Mouse (Mus musculus) CH12.LX (cell line): ENCODE measurements at regions not wholly inside any gene's neighbourhood (a gene's known extent, or its start where the extent isn't known, plus 50 kb on each side); places are given as distances from the start of the nearest gene placed in this dataset.

Experiments
- DNase-seq: peaks from one replicate; pipeline ENCODE4 v3.0.0-alpha.2; 2013; ENCODE audit errors: extremely low read depth
- H3K27ac ChIP-seq: 2 replicates; pipeline ENCODE4 v1.5.1; 2012; ENCODE audit warnings: low read depth, mild to moderate bottlenecking, control low read depth, moderate library complexity; ENCODE audit not compliant: insufficient read depth
- H3K27me3 ChIP-seq: replicated peaks from 2 replicates; pipeline ENCODE3; 2012; ENCODE audit warnings: inconsistent platforms
- H3K36me3 ChIP-seq, 2 experiments: replicated peaks in 1 of 2; 2 replicates each; pipeline versions ENCODE3 to v1.6.1; 2012; ENCODE audit warnings: inconsistent platforms in 1 of 2, low read length in 1 of 2, mild to moderate bottlenecking in 1 of 2, mixed read lengths in 1 of 2, moderate library complexity in 1 of 2; ENCODE audit not compliant: control insufficient read depth in 1 of 2, insufficient read depth in 1 of 2
- H3K4me1 ChIP-seq, 2 experiments: 2 replicates each; pipeline ENCODE4 v1.6.1; 2012; ENCODE audit warnings: inconsistent platforms in 1 of 2, moderate library complexity in 1 of 2; ENCODE audit not compliant: insufficient read depth in 2 of 2, control insufficient read depth in 1 of 2
- H3K4me2 ChIP-seq: 2 replicates; pipeline ENCODE4 v1.6.1; 2012; ENCODE audit warnings: low read depth, mild to moderate bottlenecking, control low read depth; ENCODE audit not compliant: poor library complexity, insufficient read depth, severe bottlenecking
- H3K4me3 ChIP-seq, 3 experiments: fragments of 150-350 bp in 1 of 3; sonication (generic) in 1 of 3; replicated peaks in 1 of 3; 2 replicates each; pipeline versions ENCODE3 to v1.5.1; 2011 to 2012; ENCODE audit warnings: low read depth in 2 of 3, low read length in 2 of 3, mild to moderate bottlenecking in 2 of 3, moderate library complexity in 2 of 3, control low read depth in 1 of 3, improper control_type of control experiment in 1 of 3, inconsistent platforms in 1 of 3, mixed read lengths in 1 of 3; ENCODE audit not compliant: poor library complexity in 1 of 3
- H3K79me2 ChIP-seq: replicated peaks from 2 replicates; pipeline ENCODE4 v1.6.1; 2012; ENCODE audit warnings: mild to moderate bottlenecking, moderate library complexity; ENCODE audit not compliant: control insufficient read depth, poor library complexity, insufficient read depth, severe bottlenecking; ENCODE audit errors: extremely low read depth
- H3K9ac ChIP-seq: 2 replicates; pipeline ENCODE4 v1.6.1; 2012; ENCODE audit warnings: low read depth, mild to moderate bottlenecking, control low read depth, moderate library complexity; ENCODE audit not compliant: insufficient read depth
- H3K9me3 ChIP-seq: replicated peaks from 2 replicates; pipeline ENCODE3; 2012; ENCODE audit warnings: low read length, inconsistent platforms, mixed read lengths
- CHD2 ChIP-seq: IDR thresholded peaks from 2 replicates; pipeline ENCODE4 v1.6.1; 2011; ENCODE audit warnings: low read length, improper control_type of control experiment
- CTCF ChIP-seq, 2 experiments: IDR thresholded peaks in 1 of 2; conservative IDR thresholded peaks in 1 of 2; 2 replicates each; pipeline ENCODE4 v1.5.1; 2011 to 2012; ENCODE audit warnings: low read depth in 2 of 2, low read length in 2 of 2, improper control_type of control experiment in 1 of 2, inconsistent platforms in 1 of 2, mild to moderate bottlenecking in 1 of 2, moderate library complexity in 1 of 2
- E2F4 ChIP-seq: IDR thresholded peaks from 2 replicates; pipeline ENCODE4 v1.6.1; 2011; ENCODE audit warnings: low read depth, low read length, improper control_type of control experiment; ENCODE audit not compliant: insufficient replicate concordance
- ELF1 ChIP-seq: IDR thresholded peaks from 2 replicates; pipeline ENCODE4 v1.6.1; 2014; ENCODE audit warnings: low read depth, mild to moderate bottlenecking, inconsistent platforms, low read length, improper control_type of control experiment
- EP300 ChIP-seq: IDR thresholded peaks from 2 replicates; pipeline ENCODE4 v1.6.1; 2011; ENCODE audit warnings: low read length, improper control_type of control experiment
- ETS1 ChIP-seq: conservative IDR thresholded peaks from 2 replicates; pipeline ENCODE4 v1.6.1; 2012; ENCODE audit warnings: low read depth, mild to moderate bottlenecking, inconsistent platforms, low read length, improper control_type of control experiment, moderate library complexity
- GABPA ChIP-seq: IDR thresholded peaks from 2 replicates; pipeline ENCODE4 v1.6.1; 2012; ENCODE audit warnings: low read depth, low read length, improper control_type of control experiment, inconsistent platforms; ENCODE audit not compliant: insufficient replicate concordance
- HCFC1 ChIP-seq: IDR thresholded peaks from 2 replicates; pipeline ENCODE4 v1.6.1; 2012; ENCODE audit warnings: low read depth, mild to moderate bottlenecking, inconsistent platforms, low read length, improper control_type of control experiment
- IRF4 ChIP-seq: IDR thresholded peaks from 2 replicates; pipeline ENCODE4 v1.6.1; 2014; ENCODE audit warnings: low read depth, mild to moderate bottlenecking, inconsistent platforms, low read length, improper control_type of control experiment
- JUN ChIP-seq: IDR thresholded peaks from 2 replicates; pipeline ENCODE4 v1.6.1; 2011; ENCODE audit warnings: low read depth, mild to moderate bottlenecking, low read length, improper control_type of control experiment, moderate library complexity; ENCODE audit not compliant: insufficient read depth
- JUND ChIP-seq: conservative IDR thresholded peaks from 2 replicates; pipeline ENCODE4 v1.6.1; 2011; ENCODE audit warnings: low read depth, low read length, improper control_type of control experiment
- MAFK ChIP-seq: IDR thresholded peaks from 2 replicates; pipeline ENCODE4 v1.6.1; 2011; ENCODE audit warnings: low read length, improper control_type of control experiment; ENCODE audit not compliant: insufficient replicate concordance
- MAZ ChIP-seq: IDR thresholded peaks from 2 replicates; pipeline ENCODE4 v1.6.1; 2012; ENCODE audit warnings: low read depth, mild to moderate bottlenecking, inconsistent platforms, low read length, improper control_type of control experiment, moderate library complexity
- MEF2A ChIP-seq: IDR thresholded peaks from 2 replicates; pipeline ENCODE4 v1.6.1; 2014; ENCODE audit warnings: low read depth, mild to moderate bottlenecking, inconsistent platforms, low read length, improper control_type of control experiment, borderline replicate concordance
- MYC ChIP-seq: IDR thresholded peaks from 2 replicates; pipeline ENCODE4 v1.6.1; 2011; ENCODE audit warnings: low read depth, mild to moderate bottlenecking, improper control_type of control experiment, low read length
- NELFE ChIP-seq: IDR thresholded peaks from 2 replicates; pipeline ENCODE4 v1.6.1; 2011; ENCODE audit warnings: low read depth, low read length, improper control_type of control experiment
- NRF1 ChIP-seq: IDR thresholded peaks from 2 replicates; pipeline ENCODE4 v1.6.1; 2014; ENCODE audit warnings: low read depth, mild to moderate bottlenecking, inconsistent platforms, low read length, improper control_type of control experiment, moderate library complexity
- PAX5 ChIP-seq: IDR thresholded peaks from 2 replicates; pipeline ENCODE4 v1.6.1; 2012; ENCODE audit warnings: low read length, inconsistent platforms, mixed read lengths
- POLR2A ChIP-seq: IDR thresholded peaks from 2 replicates; pipeline ENCODE4 v1.6.1; 2011; ENCODE audit warnings: low read depth, mild to moderate bottlenecking, improper control_type of control experiment, low read length
- POLR2AphosphoS2 ChIP-seq: IDR thresholded peaks from 2 replicates; pipeline ENCODE4 v1.6.1; 2011; ENCODE audit warnings: low read depth, low read length, improper control_type of control experiment
- RAD21 ChIP-seq: IDR thresholded peaks from 2 replicates; pipeline ENCODE4 v1.6.1; 2011; ENCODE audit warnings: low read depth, mild to moderate bottlenecking, low read length, improper control_type of control experiment, moderate library complexity
- SIN3A ChIP-seq: IDR thresholded peaks from 2 replicates; pipeline ENCODE4 v1.6.1; 2012; ENCODE audit warnings: low read length, improper control_type of control experiment, inconsistent platforms
- SMC3 ChIP-seq: IDR thresholded peaks from 2 replicates; pipeline ENCODE4 v1.6.1; 2011; ENCODE audit warnings: low read depth, low read length, improper control_type of control experiment
- TCF12 ChIP-seq: IDR thresholded peaks from 2 replicates; pipeline ENCODE4 v1.6.1; 2014; ENCODE audit warnings: low read depth, mild to moderate bottlenecking, inconsistent platforms, low read length, improper control_type of control experiment
- UBTF ChIP-seq: IDR thresholded peaks from 2 replicates; pipeline ENCODE4 v1.6.1; 2012; ENCODE audit warnings: low read depth, mild to moderate bottlenecking, inconsistent platforms, low read length, improper control_type of control experiment, moderate library complexity
- ZC3H11A ChIP-seq: IDR thresholded peaks from 2 replicates; pipeline ENCODE4 v1.6.1; 2012; ENCODE audit warnings: low read depth, mild to moderate bottlenecking, inconsistent platforms, low read length, improper control_type of control experiment
- ZNF384 ChIP-seq: IDR thresholded peaks from 2 replicates; pipeline ENCODE4 v1.6.1; 2012; ENCODE audit warnings: low read depth, low read length, improper control_type of control experiment, inconsistent platforms
- dilution Hi-C: fragments of 300-500 bp; cut with MboI; formaldehyde crosslinking; loops from 2 replicates; pipeline ENCODE4 v1.14.3; 2020; ENCODE audit warnings: low sequenced_read_pairs; ENCODE audit not compliant: extremely low pct_unique_long_range_greater_than_20kb, extremely low pct_ligation_motif_present
- in situ Hi-C: fragments of 300-500 bp; cut with MboI; formaldehyde crosslinking; loops from 3 replicates; pipeline ENCODE4 v1.14.3; 2019; ENCODE audit warnings: low sequenced_read_pairs, low pct_ligation_motif_present, low pct_unique_long_range_greater_than_20kb, mixed read lengths

- dilution Hi-C loops (no loop called here), in situ Hi-C loops (no loop called here)
- no peaks in the 10 kb centered on the region for H3K79me2 ChIP-seq
- H3K4me3 ChIP-seq: no peak overlapping the region
- no peak overlapping the region for H3K4me2 ChIP-seq
- no peak for TF ChIP-seq RAD21
- no peak for TF ChIP-seq GABPA
- TF ChIP-seq POLR2A: no peak
- TF ChIP-seq TCF12: no peak
- TF ChIP-seq MYC: no peak
- no peak for TF ChIP-seq IRF4
- no peak for TF ChIP-seq ELF1
- no peak for TF ChIP-seq JUN
- no peak for TF ChIP-seq NELFE
- TF ChIP-seq ZNF384: no peak
- no peak for TF ChIP-seq SIN3A
- TF ChIP-seq POLR2AphosphoS2: no peak
- no peak for TF ChIP-seq HCFC1
- no peak for TF ChIP-seq EP300
- TF ChIP-seq ZC3H11A: no peak
- no peaks in the 10 kb centered on the region for H3K36me3 ChIP-seq
- peaks cover 26% of the 10 kb centered on the region for H3K9me3 ChIP-seq
- no peak overlapping the region for H3K9ac ChIP-seq
- no peaks in the 10 kb centered on the region for H3K4me1 ChIP-seq
- peaks cover 21% of the 10 kb centered on the region for H3K27me3 ChIP-seq
- no peak for DNase-seq
- no peak overlapping the region for H3K27ac ChIP-seq
Measured at GRCm38 (mm10) chr7:124868133-124868603, 576.3 kb upstream of the Kdm8 start.

DNA sequence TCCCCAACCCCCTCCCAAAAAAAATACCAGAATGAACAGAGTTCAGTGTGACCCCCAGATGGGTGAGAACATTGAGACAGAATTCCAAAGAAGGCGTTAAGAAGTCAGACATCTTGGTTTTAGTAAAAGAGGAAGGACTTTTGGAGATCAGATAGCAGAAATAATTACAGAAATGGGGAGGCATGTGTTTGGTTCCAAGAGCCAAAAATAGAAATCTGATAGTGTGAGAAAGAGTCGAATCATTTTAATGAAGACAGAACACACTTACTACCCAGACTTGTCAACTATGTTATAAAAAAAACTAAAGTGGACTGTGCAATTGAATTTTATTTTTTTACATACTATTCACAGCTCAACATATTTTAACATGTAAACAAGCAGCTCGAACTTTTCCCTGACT, 575.9 kb upstream of the Kdm8 start:
- H3K4me1 ChIP-seq: no peaks in the 10 kb centered on the region
- dilution Hi-C loops (no loop called here), in situ Hi-C loops (no loop called here)
- no peak for DNase-seq
- TF ChIP-seq ZNF384: no peak
- TF ChIP-seq UBTF: no peak
- TF ChIP-seq E2F4: no peak
- TF ChIP-seq POLR2A: no peak
- TF ChIP-seq ELF1: no peak
- TF ChIP-seq SMC3: no peak
- TF ChIP-seq ETS1: no peak
- no peak for TF ChIP-seq NRF1
- no peak for TF ChIP-seq IRF4
- TF ChIP-seq MAFK: no peak
- no peak for TF ChIP-seq MAZ
- TF ChIP-seq JUN: no peak
- no peak for TF ChIP-seq RAD21
- TF ChIP-seq JUND: no peak
- TF ChIP-seq MEF2A: no peak
- no peak for TF ChIP-seq PAX5
- TF ChIP-seq GABPA: no peak
- TF ChIP-seq CTCF (conservative IDR thresholded peaks at IDR 0.05 in 1 of 2, IDR thresholded peaks at IDR 0.05 in 1 of 2; ENCODE audit: low read depth in 2 of 2, low read length in 2 of 2): no peak
- TF ChIP-seq CHD2: no peak
- peaks cover 23% of the 10 kb centered on the region for H3K27me3 ChIP-seq
- H3K79me2 ChIP-seq: no peaks in the 10 kb centered on the region
- H3K4me2 ChIP-seq: no peak overlapping the region
- H3K36me3 ChIP-seq: no peaks in the 10 kb centered on the region
- peaks cover 28% of the 10 kb centered on the region for H3K9me3 ChIP-seq
- no peak overlapping the region for H3K9ac ChIP-seq
- H3K4me3 ChIP-seq: no peak overlapping the region
- H3K27ac ChIP-seq: no peak overlapping the region
